Mouse (Mus musculus): Measurements from ENCODE around the gene Vezt.

DNA sequence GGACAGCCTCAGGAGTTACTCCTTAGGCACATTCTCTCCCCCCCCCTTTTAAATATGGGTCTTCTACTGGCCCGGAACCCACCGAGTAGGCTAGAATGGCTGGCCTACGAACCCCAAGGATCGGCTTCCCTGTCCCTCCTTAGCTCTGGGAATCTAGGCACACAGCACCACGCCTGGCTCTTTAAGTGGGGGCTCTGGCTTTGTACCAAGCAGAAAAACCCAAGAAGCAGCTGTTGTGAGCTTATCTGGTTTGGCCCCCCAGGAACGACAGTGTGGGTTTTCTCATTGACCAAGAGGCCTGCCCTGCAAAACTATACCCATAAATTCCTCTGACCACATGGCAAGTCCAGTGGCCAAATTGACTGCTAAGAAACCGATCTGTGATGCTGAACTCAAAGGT lies 82.1 kb downstream of the Vezt start:
- TF ChIP-seq CTCF (IDR thresholded peaks at IDR 0.05; ENCODE audit: control insufficient read depth, insufficient read depth, insufficient read length) (no peak), MYOD1 (IDR thresholded peaks at IDR 0.05; ENCODE audit: control insufficient read depth, insufficient read length, low read depth) (peak; percentile 91), CEBPB (IDR thresholded peaks at IDR 0.05; ENCODE audit: low read depth) (no peak)
